Mouse (Mus musculus) liver, postnatal 0 days (tissue): ENCODE measurements around the gene Olfr963.
"Not testable (repeated sequence)": the region's sequence is repeated elsewhere in the genome, so short reads cannot be mapped to it uniquely, and the experiment has no call there.

ENCODE experiments used
- CTCF ChIP-seq: sonication (generic); IDR thresholded peaks from 2 replicates; pipeline ENCODE4 v1.5.1; 2016; ENCODE audit warnings: antibody characterized with exemption, low read depth
- EP300 ChIP-seq: IDR thresholded peaks from 2 replicates; pipeline ENCODE4 v1.6.1; 2016; ENCODE audit warnings: antibody characterized with exemption, low read depth, mild to moderate bottlenecking

- not testable (repeated sequence) for TF ChIP-seq CTCF, EP300
Measured at GRCm38 (mm10) chr9:39701123-39701522, 34.1 kb downstream of the Olfr963 start.
